Mouse (Mus musculus): ENCODE data around the gene 2510009E07Rik. TPM values are rescaled to one million over a fixed set of nuclear protein-coding genes. Genes with fewer than 3 reads are reported as not detected.
A peak's percentile ranks its signal among the peaks of the same experiment; 100 is the strongest.

2510009E07Rik gene
- polyA plus RNA-seq, 1 experiment from 2014 or later = 15.8 TPM

DNA sequence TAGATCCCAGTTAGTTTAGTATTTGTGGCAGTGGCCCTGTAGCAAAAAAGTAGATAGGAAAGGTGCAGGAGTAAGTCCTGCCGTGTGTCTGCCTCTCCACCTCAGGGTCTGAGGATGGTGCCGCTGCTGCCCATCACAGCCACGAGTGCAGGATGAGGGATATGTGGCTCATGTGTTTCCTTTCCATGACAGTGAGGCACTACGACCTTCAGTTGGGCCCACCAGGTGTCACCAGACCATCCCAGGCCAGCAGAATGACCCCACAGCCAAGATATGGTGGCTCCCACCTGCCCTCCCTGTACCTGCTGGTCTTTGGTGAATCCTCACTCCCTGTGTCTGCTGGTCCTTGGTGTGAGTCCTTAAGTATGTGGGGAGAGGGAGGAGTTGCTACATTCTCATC lies 43.3 kb downstream of the 2510009E07Rik start:
- no peak overlapping the region for H3K27ac ChIP-seq (replicated peaks; ENCODE audit: low read depth, low read length)
- no peaks in the 10 kb centered on the region for H3K4me1 ChIP-seq (ENCODE audit: control insufficient read depth, insufficient read depth, low read length)

DNA sequence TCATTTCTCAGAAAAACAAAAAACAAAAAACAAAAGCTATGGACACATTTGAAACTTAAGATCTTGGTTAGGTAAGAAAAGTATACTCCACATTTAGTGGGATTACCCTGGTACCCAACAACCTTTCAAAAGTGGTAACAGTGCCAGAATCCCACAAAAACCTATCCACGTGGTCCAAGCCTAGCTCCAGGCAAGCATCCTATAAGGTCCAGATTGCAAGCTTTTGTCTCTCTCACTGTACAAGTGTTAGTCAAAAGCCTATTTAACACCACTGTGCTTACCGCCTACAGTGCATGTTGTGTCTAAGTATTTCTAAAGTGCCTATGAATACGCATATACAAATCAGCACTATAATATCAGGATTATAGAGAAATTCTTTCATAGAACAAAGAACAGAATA lies 44.2 kb downstream of the 2510009E07Rik start:
- no peak for ATAC-seq (replicated peaks; ENCODE audit: insufficient number of reproducible peaks, low FRiP score, low TSS enrichment, low read depth)
- no peak for DNase-seq (ENCODE audit: low spot score)
- no peaks in the 10 kb centered on the region for H3K36me3 ChIP-seq (replicated peaks; ENCODE audit: control insufficient read depth, insufficient read depth, low read depth, low read length)
- no peaks in the 10 kb centered on the region for H3K27me3 ChIP-seq (ENCODE audit: control insufficient read depth, insufficient read depth, low read length)
- H3K9ac ChIP-seq (replicated peaks; ENCODE audit: low read length) = no peak overlapping the region
- H3K27ac ChIP-seq (replicated peaks; ENCODE audit: low read depth, low read length) = no peak overlapping the region
- no peaks in the 10 kb centered on the region for H3K4me1 ChIP-seq (ENCODE audit: control insufficient read depth, insufficient read depth, low read length)
- 89% methylated on average over 3 of the region's 3 CpGs for WGBS
- H3K9me3 ChIP-seq (replicated peaks; ENCODE audit: control insufficient read depth, low read length) = no peaks in the 10 kb centered on the region
- no peak overlapping the region for H3K4me3 ChIP-seq (ENCODE audit: low read depth, low read length)
- H3K4me2 ChIP-seq (ENCODE audit: low read depth, low read length) = no peak overlapping the region

More for the DNA sequence above, 43.3 kb downstream of the 2510009E07Rik start:
- no peaks in the 10 kb centered on the region for H3K9me3 ChIP-seq (replicated peaks; ENCODE audit: control insufficient read depth, low read length)
- no peak overlapping the region for H3K4me2 ChIP-seq (ENCODE audit: low read depth, low read length)
- H3K9ac ChIP-seq (replicated peaks; ENCODE audit: low read length) = no peak overlapping the region
- ATAC-seq (replicated peaks; ENCODE audit: insufficient number of reproducible peaks, low FRiP score, low TSS enrichment, low read depth) = no peak
- no peak for DNase-seq (ENCODE audit: low spot score)
- WGBS = 85% methylated on average over 4 of the region's 4 CpGs
- no peaks in the 10 kb centered on the region for H3K27me3 ChIP-seq (ENCODE audit: control insufficient read depth, insufficient read depth, low read length)
- H3K36me3 ChIP-seq (replicated peaks; ENCODE audit: control insufficient read depth, insufficient read depth, low read depth, low read length) = no peaks in the 10 kb centered on the region
- H3K4me3 ChIP-seq (ENCODE audit: low read depth, low read length) = no peak overlapping the region

DNA sequence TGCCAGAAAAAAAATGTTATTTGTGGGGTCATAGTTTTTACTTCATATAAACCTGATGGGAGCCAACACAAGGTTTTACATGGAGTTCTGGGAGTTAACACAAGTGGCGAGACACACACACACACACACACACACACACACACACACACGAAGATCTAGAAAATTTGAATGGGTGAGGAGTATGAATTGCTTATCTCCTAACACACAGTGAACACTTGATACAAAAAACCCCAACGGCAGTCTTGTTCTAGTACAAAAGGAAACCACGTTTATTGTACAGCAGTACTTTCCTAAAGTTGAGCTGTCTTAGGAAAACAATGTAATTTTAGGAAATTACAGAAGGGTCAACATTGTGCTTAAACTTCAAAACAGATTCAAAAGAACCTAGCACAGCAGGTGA lies 45.7 kb downstream of the 2510009E07Rik start:
- H3K27ac ChIP-seq (replicated peaks; ENCODE audit: low read depth, low read length) = no peak overlapping the region
- no peaks in the 10 kb centered on the region for H3K36me3 ChIP-seq (replicated peaks; ENCODE audit: control insufficient read depth, insufficient read depth, low read depth, low read length)
- WGBS = 88% methylated on average over 4 of the region's 4 CpGs
- H3K27me3 ChIP-seq (ENCODE audit: control insufficient read depth, insufficient read depth, low read length) = no peaks in the 10 kb centered on the region
- no peaks in the 10 kb centered on the region for H3K9me3 ChIP-seq (replicated peaks; ENCODE audit: control insufficient read depth, low read length)
- no peak overlapping the region for H3K4me2 ChIP-seq (ENCODE audit: low read depth, low read length)
- H3K4me3 ChIP-seq (ENCODE audit: low read depth, low read length) = no peak overlapping the region
- DNase-seq (ENCODE audit: low spot score) (no peak), ATAC-seq (replicated peaks; ENCODE audit: insufficient number of reproducible peaks, low FRiP score, low TSS enrichment, low read depth) (no peak)
- no peak overlapping the region for H3K9ac ChIP-seq (replicated peaks; ENCODE audit: low read length)
- H3K4me1 ChIP-seq (ENCODE audit: control insufficient read depth, insufficient read depth, low read length) = peaks cover 4% of the 10 kb centered on the region; the same call in 1 of the 2 replicates

DNA sequence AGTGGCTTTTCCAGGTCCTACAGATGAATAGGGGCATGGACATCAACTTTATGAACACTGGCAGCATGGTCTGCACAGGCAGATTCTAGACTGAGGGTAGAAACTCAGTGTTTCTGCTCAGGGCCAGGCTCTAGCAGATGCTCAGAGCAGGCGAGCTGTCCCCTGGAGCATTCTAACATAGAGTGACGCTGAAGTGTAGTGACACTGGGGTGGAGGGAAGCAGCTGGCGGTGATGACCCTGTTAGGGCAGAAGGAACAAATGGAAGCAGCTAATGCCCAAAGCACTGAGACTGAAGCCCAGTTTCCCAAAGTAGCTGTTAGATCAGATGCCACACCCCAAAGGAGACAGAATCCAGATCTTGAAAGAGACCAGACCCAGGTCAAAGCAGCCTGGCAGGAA lies 48.0 kb downstream of the 2510009E07Rik start:
- Histone ChIP-seq H3K27me3 (ENCODE audit: control insufficient read depth, insufficient read depth, low read length) (no peaks in the 10 kb centered on the region), H3K4me1 (ENCODE audit: control insufficient read depth, insufficient read depth, low read length) (peaks cover 4% of the 10 kb centered on the region; the same call in 1 of the 2 replicates), H3K4me3 (ENCODE audit: low read depth, low read length) (no peak overlapping the region), H3K36me3 (replicated peaks; ENCODE audit: control insufficient read depth, insufficient read depth, low read depth, low read length) (no peaks in the 10 kb centered on the region), H3K4me2 (ENCODE audit: low read depth, low read length) (no peak overlapping the region), H3K27ac (replicated peaks; ENCODE audit: low read depth, low read length) (no peak overlapping the region), H3K9me3 (replicated peaks; ENCODE audit: control insufficient read depth, low read length) (no peaks in the 10 kb centered on the region), H3K9ac (replicated peaks; ENCODE audit: low read length) (no peak overlapping the region)
- WGBS = 73% methylated on average over 3 of the region's 3 CpGs
- ATAC-seq (replicated peaks; ENCODE audit: insufficient number of reproducible peaks, low FRiP score, low TSS enrichment, low read depth) (no peak), DNase-seq (ENCODE audit: low spot score) (no peak)

DNA sequence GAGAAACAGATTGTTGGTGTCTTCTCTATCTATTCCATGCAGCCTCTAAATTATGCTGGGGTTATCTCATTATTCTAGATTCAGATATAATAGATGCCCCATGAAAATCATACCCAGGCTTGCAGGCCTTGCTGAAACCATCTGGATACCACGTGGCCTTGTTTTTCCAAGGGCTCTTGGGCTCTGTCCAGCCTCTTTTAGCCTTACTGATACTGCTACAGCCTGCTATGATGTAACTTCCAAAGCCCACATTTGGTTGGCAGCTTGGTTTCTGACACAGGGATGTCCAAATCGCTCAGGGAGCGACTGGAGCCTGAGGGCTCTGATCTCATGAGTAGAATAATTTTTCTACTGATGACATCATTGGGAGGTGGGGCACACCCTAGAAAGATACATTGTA lies 48.5 kb downstream of the 2510009E07Rik start:
- Histone ChIP-seq H3K36me3 (replicated peaks; ENCODE audit: control insufficient read depth, insufficient read depth, low read depth, low read length) (no peaks in the 10 kb centered on the region), H3K27me3 (ENCODE audit: control insufficient read depth, insufficient read depth, low read length) (no peaks in the 10 kb centered on the region), H3K4me3 (ENCODE audit: low read depth, low read length) (no peak overlapping the region), H3K9me3 (replicated peaks; ENCODE audit: control insufficient read depth, low read length) (no peaks in the 10 kb centered on the region), H3K4me1 (ENCODE audit: control insufficient read depth, insufficient read depth, low read length) (peaks cover 4% of the 10 kb centered on the region; the same call in 1 of the 2 replicates), H3K9ac (replicated peaks; ENCODE audit: low read length) (no peak overlapping the region), H3K4me2 (ENCODE audit: low read depth, low read length) (no peak overlapping the region), H3K27ac (replicated peaks; ENCODE audit: low read depth, low read length) (no peak overlapping the region)
- WGBS = 67% methylated on average over 3 of the region's 3 CpGs
- DNase-seq (ENCODE audit: low spot score) (no peak), ATAC-seq (replicated peaks; ENCODE audit: insufficient number of reproducible peaks, low FRiP score, low TSS enrichment, low read depth) (no peak)

DNA sequence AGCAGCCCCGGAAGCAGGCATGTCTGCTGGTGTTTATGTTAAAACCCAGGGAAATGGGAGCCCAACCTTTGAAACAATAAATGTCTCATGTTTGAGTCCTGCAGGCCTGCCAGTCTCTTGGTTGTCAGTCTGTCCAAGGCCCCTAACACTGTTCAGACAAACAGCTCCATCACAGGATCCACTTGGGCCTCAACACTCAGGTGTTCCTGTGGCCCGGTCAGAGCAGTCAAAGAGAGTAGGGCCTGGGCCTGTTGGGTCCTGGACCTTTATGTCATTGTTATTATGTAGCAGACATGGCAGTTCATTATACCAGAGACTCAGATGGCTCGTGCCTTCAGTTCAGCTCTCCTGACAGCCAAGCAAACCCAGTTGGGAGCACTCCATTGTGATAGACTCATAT lies 49.9 kb downstream of the 2510009E07Rik start:
- Histone ChIP-seq H3K27me3 (ENCODE audit: control insufficient read depth, insufficient read depth, low read length) (no peaks in the 10 kb centered on the region), H3K4me3 (ENCODE audit: low read depth, low read length) (no peak overlapping the region), H3K4me1 (ENCODE audit: control insufficient read depth, insufficient read depth, low read length) (peaks cover 4% of the 10 kb centered on the region; the same call in 1 of the 2 replicates), H3K36me3 (replicated peaks; ENCODE audit: control insufficient read depth, insufficient read depth, low read depth, low read length) (no peaks in the 10 kb centered on the region), H3K9ac (replicated peaks; ENCODE audit: low read length) (no peak overlapping the region; the same call in 1 of the 2 replicates), H3K9me3 (replicated peaks; ENCODE audit: control insufficient read depth, low read length) (no peaks in the 10 kb centered on the region), H3K27ac (replicated peaks; ENCODE audit: low read depth, low read length) (0 out of 2 replicates have a peak overlapping the region, but pooled peaks have one; percentile 35), H3K4me2 (ENCODE audit: low read depth, low read length) (no peak overlapping the region)
- WGBS = 76% methylated on average over 3 of the region's 3 CpGs
- DNase-seq (ENCODE audit: low spot score) = no peak
- ATAC-seq (replicated peaks; ENCODE audit: insufficient number of reproducible peaks, low FRiP score, low TSS enrichment, low read depth) = no peak

DNA sequence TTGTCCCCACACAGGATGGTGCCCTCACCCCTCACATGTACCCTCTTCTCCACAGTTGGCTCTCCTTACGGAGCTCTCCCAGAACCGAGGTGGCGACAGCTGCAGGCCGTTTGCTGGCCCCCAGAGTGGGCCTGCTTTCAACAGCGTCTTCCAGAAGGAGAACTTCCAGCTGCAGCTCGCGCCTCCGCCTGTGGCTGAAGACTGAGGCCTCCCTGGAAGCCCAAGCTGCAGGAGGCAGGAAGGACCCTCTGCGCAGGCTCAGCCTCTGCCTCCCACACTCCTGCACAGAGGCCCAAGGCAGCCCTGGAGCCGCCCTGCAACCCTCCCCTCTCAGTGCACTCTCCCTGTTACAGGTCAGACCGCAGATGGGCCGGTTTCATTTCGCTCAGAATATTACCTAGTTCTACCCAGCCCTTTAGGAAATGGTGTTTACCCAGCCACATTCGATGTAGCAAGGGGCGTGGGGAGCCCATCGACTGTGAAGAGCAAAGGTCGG lies 50.4 kb downstream of the 2510009E07Rik start:
- Histone ChIP-seq H3K36me3 (replicated peaks; ENCODE audit: control insufficient read depth, insufficient read depth, low read depth, low read length) (no peaks in the 10 kb centered on the region), H3K9me3 (replicated peaks; ENCODE audit: control insufficient read depth, low read length) (no peaks in the 10 kb centered on the region), H3K9ac (replicated peaks; ENCODE audit: low read length) (peak overlapping the region; percentile 39), H3K27ac (replicated peaks; ENCODE audit: low read depth, low read length) (peak overlapping the region; percentile 35; the same call in 1 of the 2 replicates), H3K4me3 (ENCODE audit: low read depth, low read length) (no peak overlapping the region), H3K4me2 (ENCODE audit: low read depth, low read length) (no peak overlapping the region), H3K4me1 (ENCODE audit: control insufficient read depth, insufficient read depth, low read length) (peaks cover 4% of the 10 kb centered on the region; the same call in 1 of the 2 replicates), H3K27me3 (ENCODE audit: control insufficient read depth, insufficient read depth, low read length) (no peaks in the 10 kb centered on the region)
- ATAC-seq (replicated peaks; ENCODE audit: insufficient number of reproducible peaks, low FRiP score, low TSS enrichment, low read depth) (peak; percentile 71; the same call in 1 of the 2 replicates), DNase-seq (ENCODE audit: low spot score) (no peak)
- WGBS = 38% methylated on average over 17 of the region's 17 CpGs

DNA sequence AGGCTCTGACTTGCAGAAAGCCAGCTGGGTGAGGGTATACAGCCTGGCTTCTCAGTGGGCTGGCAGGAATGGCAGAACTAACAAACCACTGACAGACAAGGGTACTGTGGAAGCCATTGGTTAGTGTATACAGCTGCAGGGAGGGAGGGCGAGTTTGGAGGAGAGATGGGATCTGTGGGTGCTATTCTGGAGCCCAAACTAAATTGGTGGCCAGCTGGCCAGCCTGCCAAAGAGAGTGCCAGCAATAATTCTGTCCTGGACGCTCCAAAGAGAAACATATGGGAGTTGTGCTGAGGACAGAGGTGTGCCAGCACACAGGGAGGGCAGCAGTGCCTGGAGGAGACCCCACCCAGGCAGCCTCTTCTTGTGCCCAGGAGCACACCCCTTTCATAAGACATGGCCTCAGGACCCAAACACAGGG lies 50.8 kb downstream of the 2510009E07Rik start:
- DNase-seq (ENCODE audit: low spot score) (no peak), ATAC-seq (replicated peaks; ENCODE audit: insufficient number of reproducible peaks, low FRiP score, low TSS enrichment, low read depth) (no peak)
- Histone ChIP-seq H3K9me3 (replicated peaks; ENCODE audit: control insufficient read depth, low read length) (no peaks in the 10 kb centered on the region), H3K27ac (replicated peaks; ENCODE audit: low read depth, low read length) (no peak overlapping the region), H3K36me3 (replicated peaks; ENCODE audit: control insufficient read depth, insufficient read depth, low read depth, low read length) (no peaks in the 10 kb centered on the region), H3K4me3 (ENCODE audit: low read depth, low read length) (no peak overlapping the region), H3K4me1 (ENCODE audit: control insufficient read depth, insufficient read depth, low read length) (peaks cover 4% of the 10 kb centered on the region; the same call in 1 of the 2 replicates), H3K27me3 (ENCODE audit: control insufficient read depth, insufficient read depth, low read length) (no peaks in the 10 kb centered on the region), H3K4me2 (ENCODE audit: low read depth, low read length) (no peak overlapping the region), H3K9ac (replicated peaks; ENCODE audit: low read length) (peak overlapping the region; percentile 39)
- WGBS = 84% methylated on average over 2 of the region's 2 CpGs

Measured in embryonic facial prominence, embryonic 11.5 days (tissue).